Mouse (Mus musculus) 416B (cell line): ENCODE measurements around the gene Il9r.

Source experiments
- DNase-seq: peaks from one replicate; pipeline ENCODE4 v3.0.0; 2011; ENCODE audit warnings: low read depth

Il9r gene

DNA sequence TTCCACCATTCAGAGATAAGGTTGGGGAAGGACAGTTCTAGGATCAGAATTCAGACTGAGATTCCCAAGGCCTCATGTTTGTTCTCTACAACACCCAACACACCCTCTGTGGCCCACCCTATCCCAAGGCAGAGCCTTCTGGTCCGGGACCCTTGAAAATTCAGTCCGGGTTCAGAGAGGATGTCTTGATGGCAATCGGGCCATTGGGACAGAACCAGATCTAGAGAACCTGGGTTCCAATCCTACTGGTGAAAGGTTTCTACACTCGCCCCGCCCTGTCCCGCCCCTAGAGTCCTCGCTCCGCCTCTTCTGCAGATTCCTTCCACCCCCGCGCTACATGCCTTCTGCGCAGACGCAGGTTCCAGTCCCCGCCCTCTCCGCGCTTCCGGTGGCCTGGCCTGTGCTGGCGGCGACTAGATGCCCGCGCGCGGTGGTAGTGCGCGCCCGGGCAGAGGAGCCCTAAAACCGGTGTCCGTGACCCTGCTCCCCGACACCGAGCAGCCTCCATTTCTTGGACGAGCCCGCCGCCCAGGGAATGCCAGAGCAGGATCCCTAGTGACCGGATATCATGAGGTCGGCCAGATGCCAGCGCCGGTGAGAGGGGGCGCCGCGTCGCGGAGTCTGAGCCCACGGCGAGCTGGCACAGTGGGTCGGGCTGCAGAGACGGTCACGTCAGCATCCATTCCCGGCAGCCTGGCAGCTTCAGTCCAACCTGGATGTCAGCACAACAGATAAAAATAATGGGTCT lies 26.2 kb upstream of the Il9r start, which contains the start of gene Mpg:
Gene Mpg, plus strand, starts transcription at position 382 of the 748 bp plus-strand sequence.
- DNase-seq: peak; percentile 89

DNA sequence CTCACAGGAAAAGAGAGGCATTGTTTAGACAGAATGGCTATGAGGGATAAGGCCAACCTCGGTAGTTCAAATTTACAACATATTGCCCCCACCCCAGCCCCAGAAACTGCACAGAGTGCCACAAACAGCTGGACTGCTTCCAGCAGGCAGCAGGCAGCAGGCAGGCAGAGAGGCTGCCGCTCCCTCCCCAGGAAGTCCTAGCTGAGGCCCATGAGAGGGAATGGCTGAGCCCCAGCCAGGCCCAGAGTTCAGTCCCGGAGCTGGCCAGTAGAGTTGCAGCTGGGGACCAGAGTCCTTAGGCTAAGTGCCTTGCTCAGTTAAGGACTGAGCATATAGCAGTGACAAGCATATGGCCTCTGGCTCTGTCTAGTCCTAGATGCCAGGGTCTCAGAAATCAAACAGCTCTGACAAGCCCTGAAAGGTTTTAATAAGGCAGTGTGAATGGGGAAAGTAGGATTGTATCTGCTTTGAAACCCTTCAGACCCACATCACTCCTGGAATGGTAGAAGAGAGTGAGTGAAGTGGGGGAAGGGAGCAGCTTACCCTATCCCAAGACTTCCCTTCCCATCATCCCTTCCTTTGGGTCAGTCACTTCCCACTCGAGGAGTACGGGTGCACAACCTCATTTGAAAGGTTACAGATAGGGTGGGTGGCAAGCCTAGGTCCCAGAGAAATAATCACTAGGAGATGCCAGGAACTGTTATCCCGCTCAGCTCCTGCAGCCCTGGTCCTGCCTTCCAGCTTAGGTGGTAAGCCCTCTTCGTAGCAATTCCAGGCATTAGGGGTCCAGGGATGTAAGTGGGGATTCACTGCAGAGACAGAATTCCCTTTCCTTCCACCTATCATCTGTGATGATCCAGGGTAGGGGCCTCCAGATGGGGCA lies 25.4 kb upstream of the Il9r start:
- DNase-seq: peak; percentile 71

DNA sequence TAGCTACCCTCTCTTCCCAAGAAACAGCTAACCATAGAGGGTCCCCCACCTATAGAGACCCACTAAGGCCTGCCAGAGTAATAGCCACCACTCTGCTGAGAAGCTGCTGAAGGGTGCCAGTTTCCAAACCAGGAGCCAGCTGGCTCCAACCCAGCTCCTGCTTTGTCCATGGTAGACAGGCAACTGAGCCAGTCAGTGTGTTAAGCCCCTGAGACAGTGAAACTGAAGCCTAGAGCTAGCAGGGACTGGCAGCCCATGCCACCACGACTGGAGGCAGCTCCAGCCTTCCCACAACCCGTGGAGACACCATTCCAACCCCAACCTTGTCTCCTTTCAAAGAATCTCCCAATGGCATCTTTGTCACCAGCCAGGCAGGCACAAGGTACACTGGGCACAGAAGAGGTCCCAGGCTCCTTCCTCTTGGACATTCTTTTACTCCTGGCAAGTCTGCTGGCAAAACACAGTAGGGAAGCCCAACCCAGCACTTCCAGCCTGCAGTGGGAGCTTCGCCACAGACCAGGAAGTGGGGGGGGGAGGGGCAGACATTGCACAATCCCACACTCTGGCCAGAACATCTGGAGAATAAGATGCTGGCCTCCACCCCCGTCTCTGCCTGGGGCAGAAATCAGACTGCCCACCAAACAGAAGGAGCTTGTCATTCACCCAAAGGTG lies 24.5 kb upstream of the Il9r start:
- DNase-seq: peak; percentile 82

DNA sequence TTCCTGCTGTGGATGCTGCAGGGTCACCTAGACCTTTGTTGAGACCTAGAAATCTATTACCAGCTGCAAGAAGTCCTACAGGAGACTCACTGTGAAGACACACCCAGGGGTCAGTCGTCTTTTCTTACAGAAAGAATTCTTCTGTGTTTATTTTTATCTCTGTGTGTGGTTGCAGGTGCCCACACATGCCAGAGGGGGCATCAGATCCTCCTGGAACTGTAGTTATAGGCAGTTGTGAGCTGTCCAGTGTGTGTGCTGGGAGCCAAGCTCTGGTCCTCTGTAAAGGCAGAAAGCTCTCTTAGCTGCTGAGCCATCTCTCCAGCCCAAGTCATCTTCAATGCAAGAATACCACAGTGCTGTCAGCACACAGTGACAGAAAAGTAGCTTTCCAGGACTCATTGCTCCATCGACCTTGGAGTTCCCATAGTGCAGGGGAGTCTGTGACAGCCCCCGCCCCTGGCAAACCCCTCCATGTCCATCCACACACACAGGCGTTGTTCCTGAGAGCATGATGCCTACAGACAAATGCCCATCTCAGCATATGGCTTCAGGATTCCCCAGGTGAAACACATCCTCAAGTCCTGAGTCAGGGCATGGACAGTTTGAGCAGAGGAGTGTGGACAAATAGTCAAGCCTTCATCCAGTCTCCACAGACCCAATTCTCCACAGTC lies 23.4 kb upstream of the Il9r start:
- DNase-seq: no peak

DNA sequence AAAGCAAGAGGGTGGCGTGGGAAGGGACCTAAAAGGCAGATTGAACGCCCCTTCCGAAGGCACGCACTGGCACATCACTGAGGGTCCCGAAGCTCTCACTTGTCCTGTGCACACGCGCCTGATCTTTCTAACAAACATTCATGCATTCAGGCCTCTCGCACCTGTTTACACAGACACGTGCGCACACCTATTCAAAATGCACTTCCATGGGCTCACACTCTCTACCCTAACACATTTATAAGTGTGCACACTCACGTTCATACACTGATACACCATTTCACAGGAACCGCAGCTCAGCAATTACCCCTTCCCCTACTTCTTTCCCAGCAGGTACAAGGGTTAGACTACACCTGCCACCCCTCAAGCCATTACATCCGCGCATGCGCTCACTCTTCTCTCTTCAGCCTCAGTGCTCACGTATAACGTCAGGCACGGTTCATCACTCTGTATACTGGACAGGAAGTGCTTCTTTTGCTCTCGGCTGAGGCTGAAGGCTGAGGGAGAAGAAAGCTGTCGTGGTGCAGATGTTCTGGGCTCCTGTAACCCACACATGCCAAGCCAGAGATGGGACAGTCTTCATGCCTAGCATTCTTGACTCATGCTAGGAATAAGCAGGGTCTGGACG lies 22.6 kb upstream of the Il9r start:
- no peak for DNase-seq

DNA sequence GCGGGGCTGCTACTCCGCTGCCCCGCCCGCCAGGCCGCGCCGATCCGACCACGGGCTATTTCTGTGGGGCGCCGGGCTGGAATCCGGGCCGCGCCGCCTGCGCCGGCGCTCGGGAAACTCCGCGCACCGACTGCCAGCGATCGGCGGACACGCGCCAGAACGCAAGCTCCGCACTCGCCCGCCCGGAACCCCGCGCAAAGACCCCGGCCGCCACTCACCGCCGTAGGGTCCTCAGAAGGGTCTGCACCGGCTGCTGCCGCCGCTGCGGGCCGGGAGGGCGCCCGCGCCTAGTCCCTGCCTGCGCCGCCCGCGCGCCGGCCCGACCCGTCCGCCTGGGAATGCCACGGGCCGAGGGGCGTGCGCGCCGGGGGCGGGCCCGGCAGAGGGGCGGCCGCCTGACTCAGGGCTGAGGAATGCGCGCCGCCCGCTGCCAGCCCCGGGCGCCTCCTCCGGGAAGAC lies 21.9 kb upstream of the Il9r start, which contains the start of gene Rhbdf1:
Gene Rhbdf1, minus strand, starts transcription at position 350 of the 459 bp plus-strand sequence.
- no peak for DNase-seq

DNA sequence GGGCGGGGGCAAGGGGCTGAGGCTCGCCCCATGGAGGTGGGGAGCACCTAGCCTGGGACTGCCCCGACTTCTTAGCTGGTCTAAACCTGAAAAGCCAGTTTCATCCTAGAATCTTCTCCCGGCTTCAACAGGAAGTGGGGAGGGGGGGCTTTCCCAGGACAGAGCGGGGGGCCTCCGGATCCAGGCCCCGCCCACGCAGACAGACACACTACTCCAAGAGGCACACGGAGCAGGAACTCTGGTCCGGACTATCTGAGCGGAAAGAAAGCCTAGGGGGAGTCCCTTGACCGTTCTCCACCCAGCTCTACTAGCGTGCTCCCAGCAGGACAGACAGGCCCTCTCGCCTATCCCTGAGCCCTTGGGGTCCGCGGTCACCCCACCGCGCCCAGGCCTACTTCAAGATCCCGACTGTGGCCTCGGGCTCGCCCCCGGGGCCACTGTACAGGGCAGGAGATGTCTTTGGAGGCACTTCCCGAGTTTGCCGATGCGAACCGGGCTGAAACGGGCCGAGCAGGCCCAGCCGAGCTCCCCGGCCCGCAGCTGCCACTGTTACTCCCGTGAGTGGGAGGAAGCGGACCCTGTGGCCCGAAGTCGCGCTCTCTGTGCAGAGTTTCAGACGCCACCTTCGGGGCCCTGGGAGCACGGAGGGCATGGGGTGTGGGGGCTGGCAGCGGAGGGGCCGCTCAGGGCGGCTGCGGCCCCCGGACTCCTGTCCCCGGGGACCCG lies 21.3 kb upstream of the Il9r start:
- no peak for DNase-seq

DNA sequence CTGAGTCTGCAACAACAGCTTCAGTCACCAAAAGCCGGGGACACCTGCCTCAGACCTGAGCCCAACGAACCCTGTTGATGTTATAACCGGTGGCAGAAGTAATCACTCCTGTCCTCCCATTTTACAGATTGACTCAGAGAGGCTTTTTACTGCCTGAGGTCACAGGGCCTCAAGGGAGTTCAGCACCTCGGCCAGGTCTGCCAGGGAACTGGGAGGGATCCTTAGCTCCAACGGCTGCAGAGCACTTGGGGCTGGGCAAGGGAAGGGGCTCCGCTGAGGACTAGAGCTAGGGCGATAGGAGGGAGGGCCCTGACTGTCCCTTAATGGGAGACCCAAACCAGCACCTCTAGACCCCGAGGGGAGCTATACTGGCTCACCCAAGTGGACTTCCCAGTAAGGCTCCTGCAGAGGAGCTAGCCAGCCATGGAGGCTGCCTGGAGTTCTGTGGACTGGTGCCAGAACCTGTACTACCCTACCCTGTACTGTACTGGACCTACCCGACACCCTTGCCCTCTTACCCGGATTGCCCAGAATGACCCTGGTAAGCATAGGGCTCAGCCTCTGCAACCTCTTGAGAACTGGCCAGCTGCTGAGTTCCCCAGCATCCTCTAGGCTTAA lies 20.6 kb upstream of the Il9r start:
- DNase-seq: no peak

DNA sequence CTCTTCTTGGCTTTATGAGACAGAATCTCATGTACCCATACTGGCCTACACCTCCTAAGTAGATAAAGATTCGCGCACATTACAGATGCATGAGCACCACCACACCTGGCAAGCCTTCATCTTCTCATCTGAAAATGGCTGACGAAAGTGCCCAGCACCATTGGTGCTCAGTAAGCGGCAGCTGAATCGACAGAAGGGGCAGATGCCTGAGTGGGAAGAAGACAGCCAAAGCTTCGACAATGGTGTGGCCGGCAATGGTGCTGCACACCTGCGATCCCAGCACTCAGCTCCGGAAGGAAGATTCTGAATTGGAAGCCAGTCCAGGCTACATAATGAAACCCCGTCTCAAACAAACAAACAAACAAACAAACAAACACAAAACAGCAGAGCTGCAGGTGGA lies 19.2 kb upstream of the Il9r start:
- no peak for DNase-seq

DNA sequence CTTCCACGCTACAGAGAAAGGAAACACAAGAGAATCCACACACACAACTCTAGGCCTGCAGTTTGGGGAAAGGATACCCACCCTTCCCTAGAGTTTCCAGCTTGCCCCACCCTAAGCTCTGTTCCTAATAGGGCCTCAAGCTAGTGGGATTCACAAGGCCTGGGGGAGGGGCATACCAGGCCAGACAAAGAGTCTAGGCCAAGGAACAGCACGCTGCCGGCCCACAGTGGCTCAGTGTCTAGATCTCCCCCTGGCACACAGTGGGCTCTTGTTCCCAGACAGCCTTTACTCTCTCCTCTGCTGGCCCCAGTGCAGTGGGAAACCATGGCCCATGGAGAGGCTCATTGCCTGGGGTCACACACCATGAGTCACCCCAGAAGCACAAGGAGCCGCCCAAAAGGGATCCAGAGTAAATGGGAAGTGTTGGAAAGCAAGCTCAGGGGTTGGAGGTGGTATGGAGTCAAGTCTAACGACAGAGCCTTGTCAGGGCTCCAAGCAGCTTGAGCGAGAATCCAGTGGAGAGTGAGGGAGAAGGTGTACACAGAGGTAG lies 18.5 kb upstream of the Il9r start:
- DNase-seq: no peak

DNA sequence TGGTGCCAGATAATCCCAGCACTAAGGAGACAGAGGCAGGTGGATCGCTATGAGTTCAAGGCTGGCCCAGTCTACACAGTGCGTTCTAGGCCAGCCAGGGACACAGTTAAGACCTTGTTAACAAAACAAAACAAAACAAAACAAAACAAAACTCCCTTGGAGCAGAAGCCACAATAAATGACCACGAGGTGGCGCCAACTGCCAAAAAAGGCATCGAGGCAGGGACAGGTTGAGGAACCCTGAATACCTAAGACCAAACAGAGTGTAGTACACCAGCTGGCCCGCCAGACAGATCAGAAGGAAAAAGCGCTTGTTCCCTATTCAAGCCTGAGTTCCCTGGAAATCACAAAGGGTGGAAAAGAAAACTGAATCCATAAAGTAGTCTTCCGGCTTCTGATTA lies 16.8 kb upstream of the Il9r start:
- peak; percentile 75 for DNase-seq

DNA sequence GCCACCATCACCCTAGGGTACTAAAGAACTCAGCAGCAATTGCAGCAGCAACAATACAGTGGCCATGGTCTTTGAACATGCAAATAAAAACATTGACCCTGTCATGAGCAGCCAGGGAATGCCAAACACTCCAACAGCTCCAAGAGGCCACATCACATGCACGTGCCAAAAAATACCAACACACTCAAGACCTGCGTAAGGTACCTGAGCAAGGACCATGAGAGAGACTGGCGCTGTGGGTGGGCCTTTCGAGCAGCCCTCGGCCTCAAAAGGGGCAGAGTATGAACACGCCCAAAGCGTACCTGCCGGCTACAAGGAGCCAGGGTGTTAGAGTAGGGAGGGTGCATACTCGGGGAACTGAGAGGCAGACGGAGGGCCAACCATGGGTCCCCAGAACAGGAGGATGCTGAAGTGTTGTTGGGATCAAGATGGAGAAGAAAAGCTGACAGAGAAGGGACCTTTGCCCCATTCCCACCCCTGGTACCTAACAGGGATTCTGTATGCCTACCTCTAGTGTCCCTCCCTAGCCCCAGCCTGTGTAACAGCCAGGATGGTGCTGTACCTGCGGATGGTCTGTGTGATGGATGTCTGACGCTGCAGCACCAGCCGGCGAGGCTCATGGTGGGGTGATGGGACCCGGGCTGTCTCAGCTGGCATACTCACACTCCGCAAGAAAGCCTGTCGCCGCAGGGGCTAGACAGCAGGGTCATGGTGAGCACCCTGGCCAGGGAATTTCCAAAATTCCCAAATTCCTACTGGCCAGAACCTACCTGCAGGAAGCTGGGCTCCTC lies 15.5 kb upstream of the Il9r start:
- DNase-seq: no peak

DNA sequence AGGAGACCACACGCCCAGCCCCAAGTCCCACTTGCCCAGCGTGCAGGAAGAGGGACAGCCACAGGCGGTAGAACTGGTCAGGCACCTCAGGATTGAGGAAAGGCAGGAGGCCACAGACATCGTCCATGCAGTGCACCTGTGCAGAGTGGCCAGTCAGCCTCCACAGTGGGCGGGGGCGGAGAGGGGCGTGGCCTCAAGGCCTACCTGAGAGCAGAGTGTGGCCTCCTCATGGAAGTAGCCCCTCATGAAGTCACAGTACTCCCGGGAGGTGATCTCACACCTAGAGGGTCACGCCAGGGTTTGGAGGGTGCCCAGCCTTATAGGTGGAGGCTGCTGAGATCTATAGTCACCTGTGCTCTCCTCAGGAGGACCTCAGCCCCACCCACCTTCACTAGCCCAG lies 10.5 kb upstream of the Il9r start:
- no peak for DNase-seq

DNA sequence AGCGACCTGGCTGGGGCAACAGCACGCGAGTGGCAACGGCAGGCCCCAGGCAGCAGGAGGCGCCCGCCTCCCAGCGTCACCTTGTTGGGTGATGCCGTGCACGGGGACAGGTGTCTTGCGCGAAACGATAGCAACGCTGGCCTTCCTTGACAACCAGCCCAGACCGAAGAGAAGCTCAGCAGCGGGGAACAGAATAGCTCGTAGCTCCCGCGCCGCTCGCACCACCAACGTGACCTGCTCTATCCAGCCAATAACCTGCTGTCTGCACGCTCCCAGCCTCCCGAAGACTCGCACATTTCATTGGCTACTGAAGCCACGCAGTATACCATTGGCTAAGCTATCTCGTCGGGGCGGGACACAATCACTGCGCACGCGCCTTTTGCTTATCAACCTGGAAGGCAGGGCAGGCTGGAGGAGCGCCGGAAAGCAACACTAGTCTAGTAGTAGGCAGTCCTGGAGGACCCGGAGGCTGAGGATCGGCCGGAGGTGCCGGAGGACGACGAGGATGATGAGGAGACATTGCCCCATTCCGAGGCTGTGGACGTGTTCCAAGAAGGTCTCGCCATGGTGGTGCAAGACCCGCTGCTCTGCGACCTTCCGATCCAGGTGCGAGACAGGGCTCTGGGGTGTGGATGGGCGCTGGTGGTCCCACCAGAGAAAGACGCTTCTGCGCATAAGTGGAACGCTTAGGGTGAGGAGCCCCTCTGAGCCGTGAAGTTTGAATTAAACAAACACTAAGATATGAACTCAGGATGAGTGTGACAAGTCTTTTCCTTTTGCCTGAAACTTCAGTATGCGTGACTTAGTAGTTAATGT lies 5.2 kb upstream of the Il9r start, which contains the start of gene Snrnp25:
Gene Snrnp25, plus strand, starts transcription at position 358 of the 816 bp plus-strand sequence.
- peak; percentile 98 for DNase-seq

DNA sequence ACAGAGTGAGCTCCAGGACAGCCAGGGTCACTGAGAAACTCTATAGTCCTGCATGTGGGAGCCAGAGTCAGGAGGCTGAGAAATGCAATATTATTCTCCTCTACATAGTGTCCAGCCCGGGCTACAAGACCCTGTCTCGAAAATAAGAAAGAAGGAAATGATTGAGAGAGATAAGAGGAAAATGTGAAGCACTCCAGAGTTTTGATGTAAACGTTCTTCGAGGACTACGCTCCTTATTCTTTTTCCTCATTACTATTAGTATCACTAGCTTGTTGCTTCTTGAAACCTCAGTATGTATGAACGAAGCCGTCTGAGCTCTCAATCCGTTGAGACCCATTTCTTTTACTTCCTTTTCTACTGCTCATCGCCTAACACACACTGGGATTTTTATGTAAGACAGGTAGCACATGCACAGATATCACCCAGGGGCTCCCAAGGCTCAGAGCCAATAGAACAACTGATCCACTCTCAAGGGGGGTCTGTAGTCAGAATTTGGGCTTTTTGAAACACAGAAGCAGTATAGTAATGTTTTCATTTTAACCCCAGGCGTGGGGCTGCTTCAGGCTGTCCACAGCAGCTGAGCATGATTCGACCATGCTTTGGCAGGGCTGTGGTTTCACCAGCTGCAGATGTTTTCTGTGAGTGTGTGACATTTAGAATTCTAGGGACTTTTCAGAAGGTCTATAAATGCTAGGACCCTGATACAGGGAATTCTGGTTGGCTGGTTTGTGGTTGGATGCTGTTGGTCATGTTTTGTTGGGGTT lies 2.0 kb upstream of the Il9r start:
- DNase-seq: no peak

DNA sequence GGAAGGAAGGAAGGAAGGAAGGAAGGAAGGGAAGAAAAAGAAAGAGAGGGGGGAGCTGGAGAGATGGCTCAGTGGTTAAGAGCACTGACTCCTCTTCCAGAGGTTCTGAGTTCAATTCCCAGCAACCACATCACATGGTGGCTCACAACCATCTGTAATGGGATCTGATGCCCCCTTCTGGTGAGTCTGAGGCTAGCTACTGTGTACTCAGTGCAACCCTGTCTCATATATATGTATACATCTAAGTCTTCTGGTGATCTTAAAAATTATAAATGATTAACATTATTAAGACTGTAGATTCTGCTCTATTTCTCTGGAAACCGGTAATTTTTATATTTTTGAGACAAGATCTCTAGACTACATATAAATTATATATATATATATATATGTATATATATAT lies 913 bp upstream of the Il9r start:
- DNase-seq: peak; percentile 33

DNA sequence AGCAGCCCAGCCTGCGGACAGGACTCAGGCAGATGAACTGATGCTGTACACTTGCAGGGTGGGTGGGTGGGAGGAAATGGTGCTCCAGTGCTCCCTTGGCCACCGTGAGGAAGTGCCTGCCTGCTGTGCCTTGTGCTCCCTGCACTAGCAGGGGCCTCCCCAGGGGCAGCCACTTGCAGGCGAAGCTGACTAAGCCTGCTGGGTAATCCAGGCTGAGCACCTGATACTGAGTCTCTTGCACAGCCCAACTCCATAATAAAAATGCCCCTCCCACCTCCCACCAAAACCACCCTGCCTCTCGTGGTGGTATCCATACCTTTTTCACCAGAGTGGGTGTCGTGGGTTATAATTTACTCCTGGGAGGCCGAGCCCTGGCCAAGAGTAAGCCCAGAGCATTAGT lies 849 bp downstream of the Il9r start:
- no peak for DNase-seq
